Mouse (Mus musculus): ENCODE measurements around the gene Cby1. TPM values are rescaled to one million over a fixed set of nuclear protein-coding genes. Genes with fewer than 3 reads are reported as not detected.

Gene Cby1
- polyA plus RNA-seq, 1 experiment from 2014 or later = 72.4 TPM

DNA sequence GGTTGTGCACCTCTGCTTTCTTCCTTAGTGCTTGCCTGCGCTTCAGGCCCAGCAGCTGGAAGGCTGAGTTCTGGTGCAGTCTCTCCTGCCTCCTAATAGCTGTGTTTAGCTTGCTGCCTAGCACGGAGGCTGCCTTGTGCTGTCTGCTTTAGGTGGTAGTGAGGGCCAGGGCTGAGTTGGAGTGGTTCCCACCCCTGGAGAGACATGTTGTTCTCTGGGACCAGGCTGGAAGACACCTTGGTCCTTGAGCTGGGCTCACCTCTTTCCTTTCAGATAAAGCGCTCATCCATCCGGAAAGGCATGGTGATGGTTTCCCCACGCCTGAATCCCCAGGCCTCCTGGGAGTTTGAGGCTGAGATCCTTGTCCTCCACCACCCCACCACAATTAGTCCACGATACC is 57.7 kb downstream of the Cby1 start:
- Histone ChIP-seq H3K4me1 (replicated peaks; ENCODE audit: control insufficient read depth, insufficient read depth, low read length) (no peaks in the 10 kb centered on the region), H3K36me3 (ENCODE audit: control insufficient read depth, insufficient read depth, low read length) (peaks cover 51% of the 10 kb centered on the region), H3K4me2 (ENCODE audit: low read depth, low read length) (no peak overlapping the region), H3K9ac (ENCODE audit: low read length) (no peak overlapping the region), H3K27me3 (ENCODE audit: control insufficient read depth, insufficient read depth, low read depth, low read length) (no peaks in the 10 kb centered on the region), H3K27ac (ENCODE audit: low read length) (no peak overlapping the region), H3K9me3 (ENCODE audit: control insufficient read depth, low read length) (no peaks in the 10 kb centered on the region), H3K4me3 (ENCODE audit: low read length) (no peak overlapping the region)
- 87% methylated on average over 6 of the region's 6 CpGs for WGBS
- no peak for ATAC-seq (ENCODE audit: low read depth)

Other genes starting within 250 kb of the Cby1 start
- gene Csnk1e, start 203.6 kb upstream of the Cby1 start, polyA plus RNA-seq (2015; fragmentation: Nextera tagmentation; extraction: Ambion mirVana) = 54.7 and 58.0 TPM in 2 replicates
- not detected in 2 replicates for gene Kcnj4, start 154.0 kb upstream of the Cby1 start, polyA plus RNA-seq (2015; fragmentation: Nextera tagmentation; extraction: Ambion mirVana)
- 75.3 and 78.6 TPM in 2 replicates for gene Kdelr3, start 142.8 kb upstream of the Cby1 start, polyA plus RNA-seq (2015; fragmentation: Nextera tagmentation; extraction: Ambion mirVana)
- gene Ddx17, start 112.5 kb upstream of the Cby1 start, polyA plus RNA-seq (2015; fragmentation: Nextera tagmentation; extraction: Ambion mirVana) = 45.0 and 45.3 TPM in 2 replicates
- 3.2 and 3.3 TPM in 2 replicates for gene Dmc1, start 54.1 kb upstream of the Cby1 start, polyA plus RNA-seq (2015; fragmentation: Nextera tagmentation; extraction: Ambion mirVana)
- 1.4 and 1.8 TPM in 2 replicates for gene Fam227a, start 243 bp upstream of the Cby1 start, polyA plus RNA-seq (2015; fragmentation: Nextera tagmentation; extraction: Ambion mirVana)
- gene Tomm22, start 11.7 kb downstream of the Cby1 start, polyA plus RNA-seq (2015; fragmentation: Nextera tagmentation; extraction: Ambion mirVana) = 225 and 239 TPM in 2 replicates
- gene Josd1, start 28.7 kb downstream of the Cby1 start, polyA plus RNA-seq (2015; fragmentation: Nextera tagmentation; extraction: Ambion mirVana) = 15.8 and 16.1 TPM in 2 replicates
- 30.1 and 30.4 TPM in 2 replicates for gene Gtpbp1, start 31.6 kb downstream of the Cby1 start, polyA plus RNA-seq (2015; fragmentation: Nextera tagmentation; extraction: Ambion mirVana)
- gene Sun2, start 83.3 kb downstream of the Cby1 start, polyA plus RNA-seq (2015; fragmentation: Nextera tagmentation; extraction: Ambion mirVana) = 7.8 and 8.0 TPM in 2 replicates
- 66.9 and 72.1 TPM in 2 replicates for gene Dnal4, start 118.7 kb downstream of the Cby1 start, polyA plus RNA-seq (2015; fragmentation: Nextera tagmentation; extraction: Ambion mirVana)
- gene Nptxr, start 145.6 kb downstream of the Cby1 start, polyA plus RNA-seq (2015; fragmentation: Nextera tagmentation; extraction: Ambion mirVana) = 2.2 and 2.4 TPM in 2 replicates
- 0.39 and 0.60 TPM in 2 replicates for gene Npcd, start 175.0 kb downstream of the Cby1 start, polyA plus RNA-seq (2015; fragmentation: Nextera tagmentation; extraction: Ambion mirVana)
- gene Cbx6, start 175.5 kb downstream of the Cby1 start, polyA plus RNA-seq (2015; fragmentation: Nextera tagmentation; extraction: Ambion mirVana) = 73.5 and 80.7 TPM in 2 replicates
- 43.2 and 52.8 TPM in 2 replicates for gene Apobec3, start 232.5 kb downstream of the Cby1 start, polyA plus RNA-seq (2015; fragmentation: Nextera tagmentation; extraction: Ambion mirVana)